Mouse (Mus musculus) limb, embryonic 15.5 days (tissue): ENCODE results near the gene Fat2. TPM values are rescaled to one million over a fixed set of nuclear protein-coding genes. Genes with fewer than 3 reads are reported as not detected.

ENCODE experiments used
- ATAC-seq: fragments of 200-750 bp; cut with Nextera tagmentation; 2 replicates; pipeline ENCODE4 v1.8.0; 2017; ENCODE audit warnings: low read depth, moderate TSS enrichment; ENCODE audit not compliant: insufficient number of reproducible peaks, low FRiP score, low TSS enrichment
- H3K27ac ChIP-seq: fragments of 300-500 bp; sonication (generic); 2 replicates; pipeline ENCODE4 v1.5.1; 2015; ENCODE audit warnings: moderate library complexity, mild to moderate bottlenecking, inconsistent platforms
- H3K27me3 ChIP-seq: fragments of 300-500 bp; sonication (generic); 2 replicates; pipeline ENCODE4 v1.6.1; 2015; ENCODE audit warnings: inconsistent platforms
- H3K36me3 ChIP-seq: fragments of 300-500 bp; sonication (generic); 2 replicates; pipeline ENCODE4 v1.6.1; 2015; ENCODE audit warnings: inconsistent platforms
- H3K4me1 ChIP-seq: fragments of 300-500 bp; sonication (generic); 2 replicates; pipeline ENCODE4 v1.6.1; 2015; ENCODE audit warnings: inconsistent platforms
- H3K4me2 ChIP-seq: fragments of 300-500 bp; sonication (generic); 2 replicates; pipeline ENCODE4 v1.6.1; 2015; ENCODE audit warnings: mild to moderate bottlenecking, inconsistent platforms
- H3K4me3 ChIP-seq: fragments of 300-500 bp; sonication (generic); 2 replicates; pipeline ENCODE4 v1.5.1; 2015; ENCODE audit warnings: mild to moderate bottlenecking, inconsistent platforms
- H3K9ac ChIP-seq: fragments of 300-500 bp; sonication (generic); 2 replicates; pipeline ENCODE4 v1.6.1; 2015; ENCODE audit warnings: inconsistent platforms
- H3K9me3 ChIP-seq: fragments of 300-500 bp; sonication (generic); 2 replicates; pipeline ENCODE4 v1.6.1; 2016; ENCODE audit warnings: inconsistent platforms
- WGBS: fragments of 180-500 bp; shearing (Covaris S2); methylation state at CpG from one replicate; pipeline ENCODE4 v1.1.7; 2015; 5-methylcytosine and 5-hydroxymethylcytosine counted together
- polyA plus RNA-seq: library from polyadenylated mRNA; unstranded; fragments of >200 nt; fragmentation: Nextera tagmentation; extraction: Ambion mirVana; gene quantifications from 2 replicates; pipeline ENCODE4 v1.2.1, GENCODE M21; 2015

Gene Fat2
- polyA plus RNA-seq, 1 experiment from 2014 or later = 1.1 TPM

DNA sequence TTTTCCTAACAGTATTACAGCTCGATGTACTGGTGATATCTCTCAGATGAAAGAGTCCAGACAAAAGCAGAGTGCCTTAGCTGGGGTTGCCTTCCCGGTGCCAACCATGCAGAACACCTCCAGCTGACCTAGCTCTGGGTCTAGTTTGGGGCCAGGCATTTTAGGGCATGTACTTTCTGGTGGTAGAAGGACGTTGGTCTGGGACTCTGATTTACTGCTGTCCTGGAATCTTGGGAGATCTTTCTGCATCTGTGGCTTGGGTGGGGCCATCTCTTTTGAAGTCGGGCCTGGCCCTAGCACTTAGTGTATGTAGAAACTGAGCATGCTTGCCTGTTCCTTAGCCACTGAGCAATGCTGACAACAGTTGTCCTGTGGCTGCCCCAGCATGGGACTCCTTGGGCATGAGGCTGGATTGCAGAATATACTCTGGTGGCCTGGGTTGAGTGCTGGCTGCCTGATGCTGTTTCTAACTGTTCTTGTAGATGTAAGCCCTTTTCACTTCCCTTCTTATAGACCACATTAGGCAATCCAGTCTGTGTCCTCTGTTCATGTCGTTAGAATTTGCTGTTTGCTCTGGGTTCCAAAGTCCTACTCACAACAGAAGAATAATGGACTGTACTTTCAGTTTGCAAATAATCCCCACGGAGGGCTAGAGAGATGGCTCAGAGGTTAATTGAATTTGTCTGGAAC lies 128.2 kb downstream of the Fat2 start:
- Histone ChIP-seq H3K9me3 (no peaks in the 10 kb centered on the region), H3K4me2 (no peak overlapping the region), H3K9ac (no peak overlapping the region), H3K36me3 (no peaks in the 10 kb centered on the region), H3K27ac (no peak overlapping the region), H3K4me3 (no peak overlapping the region), H3K27me3 (no peaks in the 10 kb centered on the region), H3K4me1 (peaks cover 16% of the 10 kb centered on the region)
- ATAC-seq = no peak
- 58% methylated on average over 6 of the region's 6 CpGs for WGBS

DNA sequence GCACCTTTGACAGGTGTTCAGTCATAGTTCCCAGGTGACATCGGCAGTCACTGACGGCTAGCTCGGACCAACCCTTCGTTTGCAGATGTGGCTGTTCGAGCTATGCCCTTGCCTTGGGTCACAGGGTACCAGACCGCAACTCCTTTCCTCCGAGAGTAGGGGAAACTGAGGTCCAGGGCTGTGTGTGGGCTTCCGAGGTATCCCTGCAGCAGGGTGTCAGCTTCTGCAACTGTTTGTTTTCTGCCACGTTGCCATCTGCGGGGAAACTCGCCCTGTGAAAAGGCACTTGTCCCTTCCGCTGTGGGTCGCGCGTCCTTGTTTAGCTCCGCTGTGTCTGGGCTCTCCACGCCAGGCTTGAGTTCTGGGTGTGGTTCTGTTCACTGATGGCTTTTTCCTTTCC lies 131.8 kb downstream of the Fat2 start:
- Histone ChIP-seq H3K27ac (no peak overlapping the region), H3K36me3 (no peaks in the 10 kb centered on the region), H3K4me1 (peaks cover 11% of the 10 kb centered on the region; the same call in 1 of the 2 replicates), H3K4me3 (peak overlapping the region; percentile 82), H3K9me3 (no peaks in the 10 kb centered on the region), H3K27me3 (no peaks in the 10 kb centered on the region), H3K4me2 (peak overlapping the region; percentile 87), H3K9ac (peak overlapping the region; percentile 66)
- WGBS = 6% methylated on average over 17 of the region's 17 CpGs
- no peak for ATAC-seq

DNA sequence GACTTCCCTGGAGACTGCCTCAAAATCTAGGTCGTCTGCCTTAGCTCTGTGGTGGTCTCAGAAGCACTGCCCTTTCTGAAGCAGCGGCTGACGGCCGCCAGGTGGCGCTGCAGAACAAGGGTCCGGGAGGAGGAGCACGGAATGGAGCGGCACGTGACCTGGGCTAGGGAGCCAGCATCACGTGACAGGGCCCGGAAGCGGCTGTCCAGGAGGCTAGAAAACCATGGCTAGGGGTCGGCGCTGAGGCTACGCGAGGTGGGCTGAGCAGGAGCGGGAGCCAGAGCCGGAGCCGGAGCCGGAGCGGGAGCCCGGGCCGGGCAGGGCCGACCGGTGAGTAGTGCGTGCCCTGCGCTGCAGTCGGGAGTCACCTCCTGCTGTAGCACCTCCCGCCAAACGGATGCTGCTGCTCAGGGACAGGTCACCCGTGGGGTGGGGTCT lies 132.2 kb downstream of the Fat2 start, which contains the start of gene Slc36a1:
TSS of gene Slc36a1 (plus strand) at position 192 of the 438 bp plus-strand sequence.
- Histone ChIP-seq H3K9me3 (no peaks in the 10 kb centered on the region), H3K27me3 (no peaks in the 10 kb centered on the region), H3K36me3 (no peaks in the 10 kb centered on the region), H3K4me1 (peaks cover 11% of the 10 kb centered on the region; the same call in 1 of the 2 replicates), H3K4me2 (peak within 1 kb of the TSS; percentile 87), H3K4me3 (peak within 1 kb of the TSS; percentile 82), H3K27ac (no peak within 1 kb of the TSS), H3K9ac (peak within 1 kb of the TSS; percentile 66)
- under 1% methylated on average over 31 of the region's 31 CpGs for WGBS
- ATAC-seq = peak; percentile 93

Other genes with a start within 250 kb of the Fat2 start
- 38.9 and 43.1 TPM in 2 replicates for gene Gm2a, start 238.4 kb downstream of the Fat2 start, polyA plus RNA-seq
- gene Slc36a3, start 184.9 kb downstream of the Fat2 start, polyA plus RNA-seq = not detected in 2 replicates
- 2.1 and 3.6 TPM in 2 replicates for gene Slc36a2, start 151.5 kb downstream of the Fat2 start, polyA plus RNA-seq
- gene Slc36a1, start 132.2 kb downstream of the Fat2 start, polyA plus RNA-seq = 1.9 and 2.1 TPM in 2 replicates
- gene Sparc, start 86.6 kb upstream of the Fat2 start, polyA plus RNA-seq = 3,190 and 4,050 TPM in 2 replicates
- 448 and 491 TPM in 2 replicates for gene Atox1, start 124.7 kb upstream of the Fat2 start, polyA plus RNA-seq
- 153 and 158 TPM in 2 replicates for gene G3bp1, start 133.1 kb upstream of the Fat2 start, polyA plus RNA-seq